Mouse (Mus musculus) bone marrow macrophage, adult 2 months (primary cell): ENCODE data around the gene Brinp2. TPM values are rescaled to one million over a fixed set of nuclear protein-coding genes. Genes with fewer than 3 reads are reported as not detected.

Source experiments
- H3K27ac ChIP-seq: 2 replicates; pipeline ENCODE4 v1.5.1; 2012; ENCODE audit warnings: low read depth, low read length; ENCODE audit not compliant: insufficient read depth
- H3K4me1 ChIP-seq: 2 replicates; pipeline ENCODE4 v1.6.1; 2012; ENCODE audit warnings: low read length; ENCODE audit not compliant: control insufficient read depth, insufficient read depth
- H3K4me3 ChIP-seq: 2 replicates; pipeline ENCODE4 v1.5.1; 2012; ENCODE audit warnings: mild to moderate bottlenecking, low read length, moderate library complexity; ENCODE audit not compliant: insufficient read depth
- CTCF ChIP-seq: IDR thresholded peaks from 2 replicates; pipeline ENCODE4 v1.5.1; 2012; ENCODE audit warnings: low read depth, mild to moderate bottlenecking, low read length, moderate library complexity
- POLR2A ChIP-seq: IDR thresholded peaks from 2 replicates; pipeline ENCODE4 v1.6.1; 2012; ENCODE audit warnings: mild to moderate bottlenecking, low read depth, low read length, borderline replicate concordance
- polyA plus RNA-seq: library from polyadenylated mRNA; stranded (reverse); fragments of >200 nt; gene quantifications from 2 replicates; pipeline ENCODE4 v1.2.4, GENCODE M21; 2012; ENCODE audit not compliant: missing spikeins, insufficient read depth, insufficient read length

Gene Brinp2
- polyA plus RNA-seq, 1 experiment = not detected

- Histone ChIP-seq H3K27ac (no peak overlapping the region), H3K4me1 (no peaks in the 10 kb centered on the region), H3K4me3 (no peak overlapping the region)
- TF ChIP-seq CTCF (no peak), POLR2A (no peak)
Observed at GRCm38 (mm10) chr1:158228687-158229224, 127.4 kb downstream of the Brinp2 start.

GRCm38 (mm10) chr1:158227239-158227638 lies 128.9 kb downstream of the Brinp2 start:
- Histone ChIP-seq H3K4me1 (no peaks in the 10 kb centered on the region), H3K4me3 (no peak overlapping the region), H3K27ac (no peak overlapping the region)
- TF ChIP-seq POLR2A = no peak

GRCm38 (mm10) chr1:158226689-158227088 lies 129.4 kb downstream of the Brinp2 start:
- TF ChIP-seq CTCF (no peak), POLR2A (no peak)
- Histone ChIP-seq H3K4me3 (no peak overlapping the region), H3K27ac (no peak overlapping the region), H3K4me1 (no peaks in the 10 kb centered on the region)

GRCm38 (mm10) chr1:158221048-158221447 lies 135.1 kb downstream of the Brinp2 start:
- no peak overlapping the region for H3K27ac ChIP-seq
- TF ChIP-seq POLR2A (no peak), CTCF (no peak)
- H3K4me3 ChIP-seq = no peak overlapping the region
- H3K4me1 ChIP-seq = no peaks in the 10 kb centered on the region

GRCm38 (mm10) chr1:158220148-158220547 lies 136.0 kb downstream of the Brinp2 start:
- Histone ChIP-seq H3K27ac (no peak overlapping the region), H3K4me3 (no peak overlapping the region), H3K4me1 (no peaks in the 10 kb centered on the region)
- no peak for TF ChIP-seq CTCF
- TF ChIP-seq POLR2A = no peak

- H3K4me3 ChIP-seq = no peak overlapping the region
- TF ChIP-seq CTCF = no peak
- no peaks in the 10 kb centered on the region for H3K4me1 ChIP-seq
- no peak overlapping the region for H3K27ac ChIP-seq
Observed at GRCm38 (mm10) chr1:158218750-158219149, 137.4 kb downstream of the Brinp2 start.

- no peaks in the 10 kb centered on the region for H3K4me1 ChIP-seq
- no peak overlapping the region for H3K4me3 ChIP-seq
- TF ChIP-seq CTCF = no peak
- no peak for TF ChIP-seq POLR2A
- H3K27ac ChIP-seq = no peak overlapping the region
Observed at GRCm38 (mm10) chr1:158218294-158218693, 137.8 kb downstream of the Brinp2 start.

GRCm38 (mm10) chr1:158215581-158215980 lies 140.5 kb downstream of the Brinp2 start:
- no peak for TF ChIP-seq POLR2A
- no peak for TF ChIP-seq CTCF
- Histone ChIP-seq H3K27ac (no peak overlapping the region), H3K4me3 (no peak overlapping the region), H3K4me1 (no peaks in the 10 kb centered on the region)

- TF ChIP-seq POLR2A (no peak), CTCF (no peak)
- no peak overlapping the region for H3K4me3 ChIP-seq
- H3K27ac ChIP-seq = no peak overlapping the region
- no peaks in the 10 kb centered on the region for H3K4me1 ChIP-seq
Observed at GRCm38 (mm10) chr1:158214743-158215142, 141.4 kb downstream of the Brinp2 start.

- Histone ChIP-seq H3K4me1 (no peaks in the 10 kb centered on the region), H3K27ac (no peak overlapping the region), H3K4me3 (no peak overlapping the region)
- no peak for TF ChIP-seq CTCF
Observed at GRCm38 (mm10) chr1:158213736-158214135, 142.4 kb downstream of the Brinp2 start.

GRCm38 (mm10) chr1:158207620-158208019 lies 148.5 kb downstream of the Brinp2 start:
- Histone ChIP-seq H3K27ac (no peak overlapping the region), H3K4me1 (no peaks in the 10 kb centered on the region), H3K4me3 (no peak overlapping the region)
- TF ChIP-seq CTCF (no peak), POLR2A (no peak)
